Mouse (Mus musculus) urinary bladder, adult 2 months (tissue): ENCODE measurements around the gene Flot1. TPM values are rescaled to one million over a fixed set of nuclear protein-coding genes. Genes with fewer than 3 reads are reported as not detected.

Source experiments
- DNase-seq: peaks from one replicate; pipeline ENCODE4 v3.0.0; 2022; ENCODE audit warnings: low spot score
- polyA plus RNA-seq: library from polyadenylated mRNA; depleted of rRNA; stranded (reverse); fragments of >200 nt; gene quantifications from 2 replicates; pipeline ENCODE4 v1.2.3, GENCODE M21; 2012; rRNA removed

Gene Flot1
- polyA plus RNA-seq, 1 experiment: 192 TPM

- DNase-seq: peak; percentile 30
These were observed 44.2 kb downstream of the Flot1 start for GRCm38 (mm10) chr17:35866911-35867890.

- peak; percentile 23 for DNase-seq
These were observed 45.3 kb downstream of the Flot1 start for GRCm38 (mm10) chr17:35868165-35868820.

DNA sequence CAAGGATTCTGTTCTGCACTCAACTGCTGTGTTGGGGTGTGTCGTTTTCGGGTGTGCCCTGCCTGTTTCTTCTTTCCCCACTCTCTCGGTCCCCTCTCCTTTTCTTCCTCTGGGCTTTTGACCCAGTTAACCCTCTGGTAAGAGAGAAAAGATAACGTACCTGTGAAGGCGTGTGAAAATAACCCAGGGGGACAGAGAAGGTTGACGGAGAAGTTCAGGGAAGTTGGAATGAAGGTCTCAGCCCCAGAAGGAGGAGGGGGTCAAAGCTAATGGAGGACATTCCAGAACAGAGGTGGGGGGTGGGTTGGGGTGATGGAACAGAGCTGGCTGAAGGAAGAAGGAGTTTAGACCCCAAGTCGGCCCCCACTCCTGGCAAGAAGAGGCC, 45.9 kb downstream of the Flot1 start:
- DNase-seq: no peak

GRCm38 (mm10) chr17:35869346-35870067, 46.5 kb downstream of the Flot1 start:
- DNase-seq: peak; percentile 29

GRCm38 (mm10) chr17:35870151-35870883, 47.3 kb downstream of the Flot1 start:
- DNase-seq: peak; percentile 35

GRCm38 (mm10) chr17:35870884-35871696, 48.1 kb downstream of the Flot1 start:
- peak; percentile 20 for DNase-seq

DNA sequence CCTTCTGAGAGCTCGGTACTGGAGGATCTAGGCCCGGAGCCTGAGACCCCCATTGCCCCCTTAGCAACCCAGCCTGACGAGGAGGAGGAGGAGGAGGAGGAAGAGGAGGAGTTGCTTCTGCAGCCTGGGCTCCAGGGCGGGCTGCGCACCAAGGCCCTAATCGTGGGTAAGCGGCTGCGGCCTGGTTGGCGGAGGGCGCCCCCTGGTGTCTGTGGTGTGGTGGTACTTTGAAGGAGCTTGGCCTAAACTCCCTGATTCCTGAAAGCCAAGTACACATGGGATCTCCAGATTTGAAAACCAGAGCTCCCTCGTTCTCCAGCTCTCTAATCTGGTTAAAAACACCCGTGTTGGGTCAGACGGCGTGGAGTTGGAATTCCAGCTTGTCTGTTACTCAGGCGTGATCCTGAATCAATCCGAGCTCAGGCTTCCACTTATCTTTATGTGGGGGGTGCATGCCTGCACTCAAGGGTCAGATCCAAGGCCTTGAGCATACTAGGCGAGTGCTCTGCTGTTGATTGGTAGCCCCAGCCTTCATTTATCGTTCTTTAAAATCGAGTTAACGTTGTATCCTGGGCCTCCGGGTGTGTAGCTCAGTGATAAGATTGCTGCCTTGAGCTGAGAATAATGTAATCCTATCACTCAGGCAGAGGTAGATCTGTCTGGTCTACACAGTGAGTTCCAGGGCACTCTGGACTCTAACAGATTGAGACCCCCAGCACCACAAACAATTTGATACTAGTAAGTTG, 50.9 kb downstream of the Flot1 start:
- peak; percentile 90 for DNase-seq

GRCm38 (mm10) chr17:35874721-35875120, 51.7 kb downstream of the Flot1 start:
- DNase-seq: no peak

DNA sequence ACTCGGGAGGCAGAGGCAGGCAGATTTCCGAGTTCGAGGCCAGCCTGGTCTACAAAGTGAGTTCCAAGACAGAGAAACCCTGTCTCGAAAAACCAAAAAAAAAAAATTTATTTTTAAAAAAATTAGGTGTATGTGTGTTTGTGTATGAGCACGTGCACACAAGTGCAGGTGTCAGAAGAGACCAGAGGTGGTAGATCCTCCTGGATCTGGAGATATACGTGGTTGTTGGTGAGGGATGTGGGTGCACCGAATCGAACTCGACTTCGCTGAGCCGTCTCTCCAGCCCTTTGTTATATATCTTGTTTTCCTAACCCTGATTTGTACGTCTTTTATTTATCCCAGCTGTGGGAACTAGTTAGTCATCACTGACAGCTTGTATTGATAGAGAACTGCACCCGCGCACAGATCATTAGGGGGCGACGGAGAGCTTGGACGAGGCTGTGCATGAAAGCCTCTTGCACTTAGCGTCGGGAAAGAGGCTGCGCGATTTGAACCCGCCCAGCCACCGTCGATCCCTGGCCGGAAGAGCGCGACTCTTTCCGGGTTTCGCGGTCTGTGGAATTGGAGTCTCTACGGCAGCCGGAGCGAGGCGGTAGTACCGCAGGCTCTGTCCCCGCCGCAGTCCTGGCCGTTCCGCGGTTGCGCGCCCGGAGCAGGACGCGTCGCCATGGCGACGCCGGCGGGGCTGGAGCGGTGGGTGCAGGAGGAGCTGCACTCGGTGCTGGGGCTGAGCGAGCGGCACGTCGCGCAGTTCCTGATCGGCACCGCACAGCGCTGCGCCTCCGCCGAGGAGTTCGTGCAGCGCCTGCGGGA, 56.4 kb downstream of the Flot1 start, which contains the start of gene Dhx16:
Gene Dhx16 (plus strand): TSS at position 575 of the 813 bp plus-strand sequence.
- peak; percentile 84 for DNase-seq

Other genes starting within 250 kb of the Flot1 start
- gene Sfta2, start 221.7 kb upstream of the Flot1 start, polyA plus RNA-seq: not detected in 2 replicates
- gene Gm9573, start 196.6 kb upstream of the Flot1 start, polyA plus RNA-seq: not detected in 2 replicates
- 0.04 and 0.07 TPM in 2 replicates for gene Mucl3, start 179.5 kb upstream of the Flot1 start, polyA plus RNA-seq
- 21.3 and 21.8 TPM in 2 replicates for gene Vars2, start 155.6 kb upstream of the Flot1 start, polyA plus RNA-seq
- 19.8 and 22.4 TPM in 2 replicates for gene Gtf2h4, start 149.5 kb upstream of the Flot1 start, polyA plus RNA-seq
- gene Ddr1, start 118.6 kb upstream of the Flot1 start, polyA plus RNA-seq: 20.2 and 28.6 TPM in 2 replicates
- gene Ier3, start 1.5 kb upstream of the Flot1 start, polyA plus RNA-seq: 55.3 and 73.7 TPM in 2 replicates
- gene Tubb5, start 15.1 kb downstream of the Flot1 start, polyA plus RNA-seq: 257 TPM in 2 replicates
- gene Mdc1, start 18.3 kb downstream of the Flot1 start, polyA plus RNA-seq: 10.4 and 14.2 TPM in 2 replicates
- 10.9 and 11.6 TPM in 2 replicates for gene Nrm, start 38.1 kb downstream of the Flot1 start, polyA plus RNA-seq
- gene Ppp1r18, start 42.4 kb downstream of the Flot1 start, polyA plus RNA-seq: 55.2 and 57.5 TPM in 2 replicates
- gene Dhx16, start 56.6 kb downstream of the Flot1 start, polyA plus RNA-seq: 53.4 and 57.7 TPM in 2 replicates
- gene 2310061I04Rik, start 74.2 kb downstream of the Flot1 start, polyA plus RNA-seq: 29.6 and 35.9 TPM in 2 replicates
- gene Atat1, start 86.8 kb downstream of the Flot1 start, polyA plus RNA-seq: 45.9 and 58.8 TPM in 2 replicates
- gene Mrps18b, start 93.2 kb downstream of the Flot1 start, polyA plus RNA-seq: 77.9 and 90.8 TPM in 2 replicates
- gene Ppp1r10, start 93.2 kb downstream of the Flot1 start, polyA plus RNA-seq: 25.8 and 26.0 TPM in 2 replicates
- 58.4 and 74.6 TPM in 2 replicates for gene Abcf1, start 146.5 kb downstream of the Flot1 start, polyA plus RNA-seq
- gene Gnl1, start 156.6 kb downstream of the Flot1 start, polyA plus RNA-seq: 28.5 and 39.5 TPM in 2 replicates
- gene Prr3, start 157.0 kb downstream of the Flot1 start, polyA plus RNA-seq: 22.2 and 23.7 TPM in 2 replicates
- 1.5 and 2.0 TPM in 2 replicates for gene H2-T24, start 197.3 kb downstream of the Flot1 start, polyA plus RNA-seq
- 189 and 190 TPM in 2 replicates for gene H2-T23, start 209.6 kb downstream of the Flot1 start, polyA plus RNA-seq
- gene H2-T22, start 219.5 kb downstream of the Flot1 start, polyA plus RNA-seq: 66.8 and 76.7 TPM in 2 replicates
- gene Gm6034, start 219.7 kb downstream of the Flot1 start, polyA plus RNA-seq: 0.06 TPM in 1 of 2 replicates, not detected in the other
- gene Gm11127, start 235.1 kb downstream of the Flot1 start, polyA plus RNA-seq: 0.09 and 0.14 TPM in 2 replicates